Mouse (Mus musculus) G1E (cell line): Measurements from ENCODE around the gene Etv4. TPM values are rescaled to one million over a fixed set of nuclear protein-coding genes. Genes with fewer than 3 reads are reported as not detected.

Source experiments
- ATAC-seq: 2 replicates; pipeline ENCODE4 v1.8.0; 2016; ENCODE audit warnings: mild to moderate bottlenecking; ENCODE audit not compliant: insufficient number of reproducible peaks, poor library complexity, low FRiP score, severe bottlenecking; ENCODE audit errors: extremely low read depth
- DNase-seq: peaks from one replicate; pipeline ENCODE4 v3.0.0; 2012; ENCODE audit warnings: low spot score
- H3K27me3 ChIP-seq: 2 replicates; pipeline ENCODE4 v1.6.1; 2012; ENCODE audit warnings: mild to moderate bottlenecking, low read length, inconsistent platforms; ENCODE audit not compliant: insufficient read depth
- H3K36me3 ChIP-seq: replicated peaks from 2 replicates; pipeline ENCODE3; 2012; ENCODE audit warnings: mild to moderate bottlenecking, inconsistent platforms
- H3K4me1 ChIP-seq: 2 replicates; pipeline ENCODE4 v1.6.1; 2012; ENCODE audit warnings: low read depth, low read length, inconsistent platforms, mixed read lengths; ENCODE audit not compliant: insufficient read depth
- H3K4me3 ChIP-seq: 2 replicates; pipeline ENCODE4 v1.5.1; 2012; ENCODE audit warnings: low read depth, mild to moderate bottlenecking, inconsistent platforms, low read length, moderate library complexity, mixed read lengths
- H3K9me3 ChIP-seq: replicated peaks from 2 replicates; pipeline ENCODE4 v1.6.1; 2012; ENCODE audit warnings: inconsistent platforms
- CTCF ChIP-seq: IDR thresholded peaks from 2 replicates; pipeline ENCODE4 v1.5.1; 2012; ENCODE audit warnings: low read depth, low read length, inconsistent platforms, mixed read lengths
- GATA1 ChIP-seq: IDR thresholded peaks from 2 replicates; pipeline ENCODE4 v1.6.1; 2012; ENCODE audit warnings: borderline replicate concordance, low read length, inconsistent platforms, mixed read lengths
- GATA2 ChIP-seq: IDR thresholded peaks from 2 replicates; pipeline ENCODE4 v1.6.1; 2012; ENCODE audit warnings: low read depth, low read length, inconsistent platforms, borderline replicate concordance
- POLR2AphosphoS5 ChIP-seq: IDR thresholded peaks from 2 replicates; pipeline ENCODE4 v1.6.1; 2012; ENCODE audit warnings: low read depth, low read length, inconsistent platforms; ENCODE audit not compliant: insufficient replicate concordance
- TAL1 ChIP-seq: conservative IDR thresholded peaks from 2 replicates; pipeline ENCODE4 v1.6.1; 2012; ENCODE audit warnings: low read depth, low read length, inconsistent platforms, mixed read lengths
- polyA plus RNA-seq: library from polyadenylated mRNA; stranded (reverse); fragments of >175 nt; gene quantifications from 2 replicates; pipeline ENCODE4 v1.2.3, GENCODE M21; 2012
- total RNA-seq, 2 experiments: library from RNA; stranded (forward) in 1 of 2; stranded (reverse) in 1 of 2; fragments of 200-1000 nt in 1 of 2; fragments of >200 nt in 1 of 2; fragmentation: Nextera tagmentation in 1 of 2; gene quantifications; 2 replicates each; pipeline ENCODE4 v1.2.3; 2014 to 2017

The Etv4 gene
- total RNA-seq (2014; fragmentation: Nextera tagmentation) (not detected in 2 replicates), total RNA-seq (2017) (0.35 and 1.9 TPM in 2 replicates), polyA plus RNA-seq (1.6 and 1.9 TPM in 2 replicates)

DNA sequence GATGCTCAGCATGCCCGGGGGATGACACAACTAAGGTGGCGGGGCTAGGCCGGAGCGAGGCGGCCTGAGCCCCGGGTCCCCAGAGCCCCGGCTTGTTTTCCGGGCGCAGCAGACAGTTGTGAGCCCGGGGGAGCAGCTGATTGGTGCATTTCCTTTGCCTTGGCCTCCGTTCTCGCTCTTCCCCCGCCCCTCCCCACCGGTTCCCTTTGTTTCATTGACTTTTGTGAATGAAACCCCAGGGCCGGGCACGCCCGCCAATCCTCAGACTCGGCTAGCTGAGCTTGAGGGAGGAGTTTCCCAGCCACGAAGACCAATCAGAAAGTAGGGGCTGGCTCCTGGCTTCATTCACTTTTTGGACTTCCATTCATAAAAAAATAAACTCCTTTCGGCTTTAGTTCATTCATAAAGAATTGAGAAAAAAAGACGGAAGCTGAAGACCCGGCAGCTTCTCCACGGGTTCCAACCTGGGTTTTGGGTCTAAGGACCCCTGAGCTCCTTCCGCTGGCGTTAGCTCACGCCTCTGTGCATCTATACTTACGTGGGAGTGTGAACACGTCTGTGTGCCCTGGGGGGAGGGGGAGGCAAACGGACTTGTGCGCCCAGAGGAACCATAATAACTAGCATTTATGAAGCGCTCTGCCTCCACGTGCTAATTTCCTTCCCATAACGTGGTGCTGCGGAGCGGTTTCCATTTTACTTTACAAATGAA is at the start of gene Etv4:
Etv4 (minus strand) TSS at position 229 of the 709 bp plus-strand sequence.
- peak; percentile 66 for DNase-seq
- ATAC-seq: peak; percentile 76
- no peak for TF ChIP-seq CTCF
- TF ChIP-seq GATA1: no peak
- TF ChIP-seq POLR2AphosphoS5: no peak
- no peak for TF ChIP-seq GATA2
- TF ChIP-seq TAL1: no peak
- H3K9me3 ChIP-seq: no peaks in the 10 kb centered on the region
- no peaks in the 10 kb centered on the region for H3K36me3 ChIP-seq
- H3K4me3 ChIP-seq: peak within 1 kb of the TSS; percentile 66
- peaks cover 11% of the 10 kb centered on the region; the same call in 1 of the 2 replicates for H3K4me1 ChIP-seq
- H3K27me3 ChIP-seq: peaks cover 74% of the 10 kb centered on the region

DNA sequence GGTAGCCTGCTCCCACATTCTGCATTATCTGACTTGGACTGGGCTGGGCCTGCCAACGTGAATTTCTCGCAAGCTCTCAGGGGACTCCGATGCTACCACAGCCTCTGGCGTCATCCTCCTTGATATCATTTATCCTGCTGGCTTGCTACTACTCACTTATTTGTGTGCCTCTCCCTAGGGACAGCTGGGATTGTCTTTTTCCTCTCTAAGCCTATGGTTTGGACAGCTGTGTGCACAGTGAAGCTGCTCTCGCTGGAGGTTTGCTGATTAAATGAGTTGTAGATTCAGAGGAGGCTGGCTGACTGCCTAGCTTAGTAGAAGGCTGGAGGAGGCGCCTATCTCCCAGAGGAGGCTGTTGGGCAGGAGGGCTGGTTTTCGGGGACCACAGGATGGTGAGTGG is 46.8 kb upstream of the Etv4 start:
- Histone ChIP-seq H3K36me3 (no peaks in the 10 kb centered on the region), H3K4me3 (no peak overlapping the region), H3K27me3 (peaks cover 10% of the 10 kb centered on the region), H3K9me3 (no peaks in the 10 kb centered on the region), H3K4me1 (no peaks in the 10 kb centered on the region)
- TF ChIP-seq GATA2 (no peak), TAL1 (no peak)
- ATAC-seq (no peak), DNase-seq (no peak)

DNA sequence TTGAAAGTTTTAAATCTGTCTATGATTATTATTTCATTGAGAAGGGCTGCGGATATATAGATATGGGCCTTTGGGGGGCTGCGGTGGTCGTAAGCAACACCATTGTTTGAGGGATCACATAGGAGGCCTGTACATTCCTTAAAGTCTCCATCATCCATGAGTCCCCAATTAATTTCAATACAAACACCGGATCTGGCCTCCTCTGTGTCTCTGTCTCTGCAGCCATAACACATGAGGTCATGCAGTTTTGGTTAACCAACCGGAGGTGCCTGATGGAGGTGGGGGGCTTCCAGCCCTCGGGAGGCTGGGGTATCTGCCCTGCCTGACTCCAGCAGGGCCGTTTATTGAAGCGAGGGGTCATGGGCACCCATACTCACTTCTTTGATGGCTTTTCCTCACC is 45.4 kb upstream of the Etv4 start:
- Histone ChIP-seq H3K9me3 (no peaks in the 10 kb centered on the region), H3K4me3 (no peak overlapping the region), H3K4me1 (no peaks in the 10 kb centered on the region), H3K36me3 (no peaks in the 10 kb centered on the region), H3K27me3 (peaks cover 8% of the 10 kb centered on the region; the same call in 1 of the 2 replicates)
- DNase-seq (no peak), ATAC-seq (no peak)
- TF ChIP-seq GATA2: no peak
- no peak for TF ChIP-seq POLR2AphosphoS5
- TF ChIP-seq CTCF: no peak
- TF ChIP-seq TAL1: no peak
- no peak for TF ChIP-seq GATA1

- no peak for ATAC-seq
- no peak for TF ChIP-seq TAL1
- no peak for TF ChIP-seq POLR2AphosphoS5
- TF ChIP-seq GATA2: no peak
- no peak for TF ChIP-seq CTCF
- TF ChIP-seq GATA1: no peak
- H3K9me3 ChIP-seq: no peaks in the 10 kb centered on the region
- H3K4me1 ChIP-seq: no peaks in the 10 kb centered on the region
- no peaks in the 10 kb centered on the region for H3K36me3 ChIP-seq
- H3K4me3 ChIP-seq: no peak overlapping the region
- no peak for DNase-seq
- H3K27me3 ChIP-seq: peaks cover 8% of the 10 kb centered on the region; the same call in 1 of the 2 replicates
These were observed 44.9 kb upstream of the Etv4 start for GRCm38 (mm10) chr11:101830112-101830511.

DNA sequence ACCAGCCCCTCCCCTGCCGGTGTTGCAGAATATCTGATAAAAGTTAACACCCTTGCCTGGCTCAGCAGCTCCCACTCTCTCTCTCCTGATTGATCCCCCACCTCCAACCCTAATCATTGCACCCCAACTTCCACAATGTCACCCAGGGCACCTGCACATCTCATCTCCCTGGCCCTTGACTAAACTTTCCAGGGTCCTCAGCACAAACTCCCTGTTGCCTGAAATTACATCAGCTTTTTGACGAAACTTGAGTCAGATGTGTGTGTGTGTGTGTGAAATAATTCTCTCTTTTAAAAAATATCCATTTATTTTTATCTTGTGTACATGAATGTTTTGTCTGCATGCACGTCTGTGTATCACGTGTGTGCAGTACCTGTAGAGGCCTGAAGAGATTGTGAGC is 43.5 kb upstream of the Etv4 start:
- H3K9me3 ChIP-seq: no peaks in the 10 kb centered on the region
- H3K27me3 ChIP-seq: 0 out of 2 replicates have a peak, but pooled peaks cover 1% of the 10 kb centered on the region
- no peak overlapping the region for H3K4me3 ChIP-seq
- ATAC-seq (no peak), DNase-seq (no peak)
- H3K36me3 ChIP-seq: no peaks in the 10 kb centered on the region
- no peaks in the 10 kb centered on the region for H3K4me1 ChIP-seq
- TF ChIP-seq TAL1 (no peak), POLR2AphosphoS5 (no peak), GATA1 (no peak), CTCF (no peak), GATA2 (no peak)

- Histone ChIP-seq H3K4me1 (no peaks in the 10 kb centered on the region), H3K4me3 (no peak overlapping the region), H3K9me3 (no peaks in the 10 kb centered on the region), H3K36me3 (no peaks in the 10 kb centered on the region), H3K27me3 (peaks cover 5% of the 10 kb centered on the region; the same call in 1 of the 2 replicates)
- no peak for TF ChIP-seq CTCF
- TF ChIP-seq GATA2: no peak
- TF ChIP-seq GATA1: no peak
- TF ChIP-seq TAL1: no peak
- no peak for TF ChIP-seq POLR2AphosphoS5
- ATAC-seq (no peak), DNase-seq (no peak)
These were observed 38.0 kb upstream of the Etv4 start for GRCm38 (mm10) chr11:101823210-101823609.
